Mouse (Mus musculus) thymus, postnatal 25 days (tissue): Measurements from ENCODE around the gene Mrgprh.
A peak's percentile ranks its signal among the peaks of the same experiment; 100 is the strongest.
"Not testable (repeated sequence)": the region's sequence is repeated elsewhere in the genome, so short reads cannot be mapped to it uniquely, and the experiment has no call there.

Experiments used
- DNase-seq: peaks from one replicate; pipeline ENCODE4 v3.0.0; 2022

Gene Mrgprh

GRCm38 (mm10) chr17:12872275-12873028, 3.4 kb upstream of the Mrgprh start:
- DNase-seq = peak; percentile 23

- peak; percentile 84 for DNase-seq
These were observed 4.3 kb downstream of the Mrgprh start for GRCm38 (mm10) chr17:12880178-12880577.

GRCm38 (mm10) chr17:12881216-12881615, 5.4 kb downstream of the Mrgprh start:
- no peak for DNase-seq

- peak; percentile 39 for DNase-seq
These were observed 10.8 kb downstream of the Mrgprh start for GRCm38 (mm10) chr17:12886620-12887019.

- no peak for DNase-seq
These were observed 11.4 kb downstream of the Mrgprh start for GRCm38 (mm10) chr17:12887021-12887775.

- no peak for DNase-seq
These were observed 15.2 kb downstream of the Mrgprh start for GRCm38 (mm10) chr17:12891054-12891453.

- DNase-seq = no peak
These were observed 16.2 kb downstream of the Mrgprh start for GRCm38 (mm10) chr17:12892033-12892432.

GRCm38 (mm10) chr17:12897674-12898073, 21.8 kb downstream of the Mrgprh start:
- no peak for DNase-seq

GRCm38 (mm10) chr17:12898607-12899006, 22.8 kb downstream of the Mrgprh start:
- DNase-seq = not testable (repeated sequence)

- no peak for DNase-seq
These were observed 26.5 kb downstream of the Mrgprh start for GRCm38 (mm10) chr17:12902291-12902690.

GRCm38 (mm10) chr17:12903372-12904333, 27.8 kb downstream of the Mrgprh start:
- DNase-seq = no peak

- no peak for DNase-seq
These were observed 28.5 kb downstream of the Mrgprh start for GRCm38 (mm10) chr17:12904349-12904748.

GRCm38 (mm10) chr17:12905810-12906209, 30.0 kb downstream of the Mrgprh start:
- no peak for DNase-seq

GRCm38 (mm10) chr17:12906436-12906835, 30.6 kb downstream of the Mrgprh start:
- no peak for DNase-seq

- no peak for DNase-seq
These were observed 33.8 kb downstream of the Mrgprh start, which contains the start of gene Pnldc1 for GRCm38 (mm10) chr17:12909361-12910280. Gene Pnldc1, minus strand, starts transcription at chr17:12910230.

- DNase-seq = no peak
These were observed 34.6 kb downstream of the Mrgprh start for GRCm38 (mm10) chr17:12910391-12910790.

GRCm38 (mm10) chr17:12915488-12915880, 39.6 kb downstream of the Mrgprh start, which contains the start of gene Tcp1:
Gene Tcp1, plus strand, starts transcription at chr17:12915701.
- no peak for DNase-seq

- peak; percentile 97 for DNase-seq
These were observed 40.2 kb downstream of the Mrgprh start, which contains the start of gene Mrpl18 for GRCm38 (mm10) chr17:12915881-12916583. Gene Mrpl18, minus strand, starts transcription at chr17:12916345.

- DNase-seq = no peak
These were observed 41.0 kb downstream of the Mrgprh start for GRCm38 (mm10) chr17:12916588-12917380.

GRCm38 (mm10) chr17:12921073-12921472, 45.2 kb downstream of the Mrgprh start:
- DNase-seq = no peak
